Mouse (Mus musculus): ENCODE results near the gene Ppm1k. TPM values are rescaled to one million over a fixed set of nuclear protein-coding genes. Genes with fewer than 3 reads are reported as not detected.
A peak's percentile ranks its signal among the peaks of the same experiment; 100 is the strongest.
"Not testable (repeated sequence)": the region's sequence is repeated elsewhere in the genome, so short reads cannot be mapped to it uniquely, and the experiment has no call there.

Ppm1k gene
- polyA plus RNA-seq, 1 experiment from 2014 or later: 4.6 TPM

DNA sequence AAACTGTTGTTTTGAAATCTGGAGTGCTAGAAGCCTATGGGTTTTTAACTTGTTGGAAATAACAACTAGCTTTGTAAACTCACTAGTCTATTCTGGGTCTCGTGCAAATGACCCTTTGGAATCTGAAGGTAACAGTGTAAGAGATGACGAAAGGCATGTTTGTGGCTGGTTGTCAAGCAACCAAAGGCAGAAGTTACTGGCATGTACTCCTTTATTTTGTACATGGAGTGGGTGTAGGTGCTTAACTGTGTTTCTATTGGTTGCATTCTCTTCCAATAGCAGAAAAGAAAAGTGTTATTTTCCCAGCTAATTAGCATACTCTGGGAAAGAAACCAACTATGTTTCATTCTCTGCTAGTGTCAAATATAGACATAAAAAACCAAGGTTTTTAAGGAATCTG lies 9.6 kb upstream of the Ppm1k start:
- Histone ChIP-seq H3K27ac (replicated peaks) (no peak overlapping the region), H3K4me1 (replicated peaks) (no peaks in the 10 kb centered on the region), H3K36me3 (replicated peaks) (no peaks in the 10 kb centered on the region), H3K9ac (no peak overlapping the region), H3K9me3 (replicated peaks) (no peaks in the 10 kb centered on the region), H3K4me2 (no peak overlapping the region), H3K27me3 (no peaks in the 10 kb centered on the region), H3K4me3 (replicated peaks) (no peak overlapping the region)
- 47% methylated on average over 2 of the region's 2 CpGs for WGBS (ENCODE audit: insufficient replicate concordance)
- peak; percentile 60 for ATAC-seq (ENCODE audit: insufficient read depth)

DNA sequence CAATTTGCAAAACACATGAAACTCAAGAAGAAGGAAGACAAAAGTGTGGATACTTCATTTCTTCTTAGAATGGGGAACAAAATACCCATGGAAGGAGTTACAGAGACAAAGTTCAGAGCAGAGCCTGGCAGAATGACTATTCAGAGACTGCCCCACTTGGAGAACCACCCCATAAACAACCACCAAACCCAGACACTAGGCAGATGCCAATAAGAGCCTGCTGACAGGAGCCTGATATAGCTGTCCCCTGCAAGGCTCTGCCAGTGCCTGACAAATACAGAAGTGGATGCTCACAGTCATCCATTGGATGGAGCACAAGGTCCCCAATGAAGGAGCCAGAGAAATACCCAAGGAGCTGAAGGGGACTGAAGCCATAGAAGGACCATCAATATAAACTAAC lies 8.3 kb upstream of the Ppm1k start:
- ATAC-seq (ENCODE audit: insufficient read depth); H3K9me3 ChIP-seq (replicated peaks); H3K27me3 ChIP-seq; H3K4me2 ChIP-seq; H3K9ac ChIP-seq; H3K4me3 ChIP-seq (replicated peaks); H3K36me3 ChIP-seq (replicated peaks); H3K4me1 ChIP-seq (replicated peaks); H3K27ac ChIP-seq (replicated peaks): not testable (repeated sequence)

DNA sequence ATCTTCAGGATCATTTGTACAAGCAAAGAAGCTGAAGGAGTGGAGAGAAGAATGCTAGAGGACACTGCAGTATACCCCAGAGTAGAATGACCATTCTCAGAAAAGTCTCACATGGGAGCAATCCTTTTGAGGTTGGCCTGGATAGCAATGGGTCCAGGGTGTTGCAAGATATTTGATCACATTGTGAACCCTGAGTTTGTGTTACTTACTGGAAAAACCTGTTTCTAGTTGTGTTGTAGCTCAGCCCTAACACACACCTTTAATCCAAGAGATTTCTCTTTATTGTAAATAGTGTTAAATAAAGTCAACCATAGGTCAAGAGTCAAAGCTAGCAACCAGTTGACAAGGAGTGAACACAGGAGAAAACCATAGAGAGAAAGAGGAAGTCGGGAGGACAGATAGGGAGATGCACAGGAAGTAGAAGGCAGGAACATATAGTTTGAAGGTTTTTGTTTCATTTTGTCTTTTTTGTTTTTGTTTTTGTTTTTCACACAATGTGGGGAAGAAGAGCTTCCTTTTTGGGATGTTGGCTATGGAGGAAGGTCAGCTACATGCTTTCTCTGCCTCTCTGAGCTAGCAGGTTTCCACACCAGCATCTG lies 6.6 kb upstream of the Ppm1k start:
- ATAC-seq (ENCODE audit: insufficient read depth): no peak
- Histone ChIP-seq H3K36me3 (replicated peaks) (no peaks in the 10 kb centered on the region), H3K9me3 (replicated peaks) (no peaks in the 10 kb centered on the region), H3K9ac (no peak overlapping the region), H3K4me1 (replicated peaks) (no peaks in the 10 kb centered on the region), H3K27me3 (no peaks in the 10 kb centered on the region), H3K4me3 (replicated peaks) (no peak overlapping the region), H3K4me2 (no peak overlapping the region), H3K27ac (replicated peaks) (no peak overlapping the region)
- WGBS (ENCODE audit: insufficient replicate concordance): 31% methylated on average over 1 of the region's 1 CpGs

DNA sequence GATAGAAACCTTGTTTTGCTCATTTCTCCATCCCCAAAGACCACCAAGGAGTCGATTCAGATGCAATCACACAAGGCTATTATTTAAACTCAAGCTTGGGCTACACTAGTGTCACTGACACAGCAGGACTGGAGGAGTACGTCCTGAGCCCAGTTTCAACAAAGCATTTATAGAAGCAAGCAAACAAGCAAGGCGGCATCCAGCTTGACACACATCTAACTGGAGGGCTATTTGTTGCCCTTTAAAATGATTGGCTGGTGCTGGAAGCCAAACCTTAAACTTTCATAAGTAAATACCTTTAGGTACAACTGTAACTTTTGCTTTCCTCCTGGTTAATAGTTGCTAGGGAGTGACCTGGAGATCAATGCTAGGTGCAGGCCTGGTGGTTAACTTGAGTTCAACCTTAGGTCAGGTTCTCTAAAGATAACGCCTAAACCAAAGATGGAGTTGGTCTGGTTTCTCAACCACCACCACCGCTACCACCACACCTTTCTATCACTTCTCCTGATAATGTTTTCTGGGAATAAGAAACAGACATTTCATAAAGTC lies 5.8 kb upstream of the Ppm1k start:
- Histone ChIP-seq H3K9ac (no peak overlapping the region), H3K9me3 (replicated peaks) (no peaks in the 10 kb centered on the region), H3K4me3 (replicated peaks) (no peak overlapping the region), H3K4me2 (no peak overlapping the region), H3K36me3 (replicated peaks) (no peaks in the 10 kb centered on the region), H3K27me3 (no peaks in the 10 kb centered on the region), H3K27ac (replicated peaks) (0 out of 2 replicates have a peak overlapping the region, but pooled peaks have one; percentile 7), H3K4me1 (replicated peaks) (peaks cover 4% of the 10 kb centered on the region; the same call in 1 of the 2 replicates)
- WGBS (ENCODE audit: insufficient replicate concordance): 60% methylated on average over 5 of the region's 5 CpGs
- ATAC-seq (ENCODE audit: insufficient read depth): peak; percentile 66

DNA sequence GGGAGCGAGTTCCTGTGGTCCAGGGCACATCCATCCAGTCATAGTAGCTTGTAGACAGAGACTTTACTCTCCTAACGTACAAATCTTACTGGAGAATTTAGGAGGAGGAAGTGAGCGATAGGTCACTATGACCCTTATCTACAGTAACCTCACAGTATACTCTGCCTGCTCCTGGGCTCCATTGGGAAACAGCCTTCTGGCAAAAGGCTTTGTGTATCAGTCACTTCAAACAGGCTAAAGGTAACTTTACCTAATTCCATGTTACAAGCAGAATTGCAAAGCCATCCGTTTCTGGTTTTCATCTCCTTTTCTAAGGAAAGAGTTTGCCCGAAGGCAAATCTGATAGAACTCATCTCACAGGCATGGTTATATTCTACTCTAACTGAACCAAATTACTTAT lies 2.6 kb upstream of the Ppm1k start:
- H3K9me3 ChIP-seq (replicated peaks): no peaks in the 10 kb centered on the region
- H3K9ac ChIP-seq: no peak overlapping the region
- no peak overlapping the region for H3K4me3 ChIP-seq (replicated peaks)
- H3K27ac ChIP-seq (replicated peaks): no peak overlapping the region
- no peaks in the 10 kb centered on the region for H3K27me3 ChIP-seq
- H3K4me1 ChIP-seq (replicated peaks): peaks cover 25% of the 10 kb centered on the region
- H3K36me3 ChIP-seq (replicated peaks): no peaks in the 10 kb centered on the region
- no peak for ATAC-seq (ENCODE audit: insufficient read depth)
- 54% methylated on average over 5 of the region's 5 CpGs for WGBS (ENCODE audit: insufficient replicate concordance)
- H3K4me2 ChIP-seq: no peak overlapping the region

DNA sequence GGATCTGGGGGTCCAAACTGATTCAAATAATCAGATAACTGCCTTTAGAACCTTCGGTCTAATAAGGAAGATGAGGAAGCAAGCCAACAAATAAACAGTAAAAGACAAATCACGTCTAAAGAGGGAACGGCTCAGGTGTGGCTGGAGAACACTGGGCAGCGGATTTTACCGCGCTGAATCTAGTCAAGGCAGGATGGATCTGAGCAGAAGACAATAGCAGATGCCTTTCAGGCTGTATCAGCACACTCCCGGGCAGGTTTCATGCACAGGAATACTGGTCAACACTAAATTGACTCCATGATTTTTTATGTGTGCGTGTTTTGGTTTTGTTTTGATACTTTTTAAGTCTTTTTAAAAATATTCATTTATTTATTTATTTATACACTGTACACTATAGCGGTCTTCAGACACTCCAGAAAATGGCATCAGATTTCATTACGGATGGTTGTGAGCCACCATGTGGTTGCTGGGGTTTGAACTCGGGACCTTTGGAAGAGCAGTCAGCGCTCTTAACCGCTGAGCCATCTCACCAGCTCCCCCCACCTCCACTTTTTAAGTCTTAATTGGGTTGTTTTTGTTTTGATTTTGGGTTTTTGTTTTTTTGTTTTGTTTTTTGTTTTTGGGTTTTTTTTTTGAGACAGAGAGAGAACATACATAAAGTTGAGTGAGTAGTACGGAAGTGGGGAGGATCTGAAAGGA lies 852 bp upstream of the Ppm1k start:
- ATAC-seq (ENCODE audit: insufficient read depth): no peak
- Histone ChIP-seq H3K9me3 (replicated peaks) (no peaks in the 10 kb centered on the region), H3K9ac (no peak overlapping the region), H3K4me1 (replicated peaks) (peaks cover 25% of the 10 kb centered on the region), H3K27me3 (no peaks in the 10 kb centered on the region), H3K36me3 (replicated peaks) (no peaks in the 10 kb centered on the region), H3K4me2 (peak overlapping the region; percentile 80), H3K27ac (replicated peaks) (peak overlapping the region; percentile 58), H3K4me3 (replicated peaks) (peak overlapping the region; percentile 60)
- 19% methylated on average over 14 of the region's 14 CpGs for WGBS (ENCODE audit: insufficient replicate concordance)

DNA sequence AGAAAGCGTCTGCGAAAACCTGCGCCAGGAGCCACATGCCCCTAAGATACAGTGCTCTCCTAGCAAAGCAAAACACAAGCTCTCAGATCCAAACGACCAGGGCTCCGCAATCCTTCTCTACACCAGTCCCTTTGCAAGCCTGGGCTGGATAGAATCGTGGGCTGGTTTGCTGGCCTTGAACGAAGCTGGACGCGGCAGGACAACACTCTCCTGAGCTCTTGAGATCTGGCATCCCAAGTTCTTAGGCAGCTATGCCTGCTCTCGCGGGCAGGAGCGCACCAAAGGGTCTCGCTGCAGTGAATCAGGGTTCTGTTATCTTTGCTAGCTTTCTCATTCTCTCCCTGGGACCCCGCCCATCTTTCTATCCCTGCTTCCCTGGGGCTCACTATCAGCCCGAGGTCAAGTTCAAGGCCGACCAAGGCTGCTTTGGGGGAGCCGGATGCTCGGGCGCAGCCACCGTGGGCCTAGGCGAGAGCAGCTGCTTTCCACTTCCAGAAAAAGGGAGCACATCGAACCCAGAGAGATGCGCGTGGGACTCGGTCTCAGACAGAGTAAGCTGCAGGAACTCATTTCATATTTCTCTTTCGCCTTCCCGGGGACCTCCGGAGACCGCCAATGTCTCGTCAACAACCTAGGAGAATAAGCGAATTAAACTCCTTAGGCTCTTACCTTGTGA lies 519 bp downstream of the Ppm1k start:
- WGBS (ENCODE audit: insufficient replicate concordance): under 1% methylated on average over 31 of the region's 31 CpGs
- H3K27ac ChIP-seq (replicated peaks): peak overlapping the region; percentile 64
- no peaks in the 10 kb centered on the region for H3K27me3 ChIP-seq
- H3K4me3 ChIP-seq (replicated peaks): peak overlapping the region; percentile 60
- peaks cover 25% of the 10 kb centered on the region for H3K4me1 ChIP-seq (replicated peaks)
- H3K4me2 ChIP-seq: peak overlapping the region; percentile 80
- peak overlapping the region; percentile 49 for H3K9ac ChIP-seq
- 0 out of 2 replicates have a peak, but pooled peaks have one; percentile 2 for ATAC-seq (ENCODE audit: insufficient read depth)
- no peaks in the 10 kb centered on the region for H3K36me3 ChIP-seq (replicated peaks)
- no peaks in the 10 kb centered on the region for H3K9me3 ChIP-seq (replicated peaks)

DNA sequence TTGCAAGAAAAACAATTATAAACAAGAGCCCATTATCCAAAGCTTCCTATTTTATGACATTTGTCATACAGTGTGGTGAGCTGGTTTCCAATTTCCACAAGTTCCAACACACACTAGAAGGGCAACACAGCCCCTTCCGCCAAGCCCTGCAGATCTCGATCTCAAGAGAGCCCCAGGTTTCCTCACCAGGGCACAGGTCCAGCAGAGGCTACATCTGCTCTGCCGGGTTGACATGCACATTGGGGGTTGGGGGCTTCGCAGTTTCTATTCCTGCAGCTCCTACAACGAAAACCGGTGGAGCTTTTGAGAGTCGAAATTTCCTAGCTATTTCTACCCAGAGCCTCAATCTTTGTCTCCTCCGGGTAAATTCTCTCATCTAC lies 1.0 kb downstream of the Ppm1k start:
- H3K27me3 ChIP-seq: no peaks in the 10 kb centered on the region
- H3K4me3 ChIP-seq (replicated peaks): peak overlapping the region; percentile 60
- ATAC-seq (ENCODE audit: insufficient read depth): no peak
- peak overlapping the region; percentile 49 for H3K9ac ChIP-seq
- H3K9me3 ChIP-seq (replicated peaks): no peaks in the 10 kb centered on the region
- peaks cover 25% of the 10 kb centered on the region for H3K4me1 ChIP-seq (replicated peaks)
- peak overlapping the region; percentile 80 for H3K4me2 ChIP-seq
- peak overlapping the region; percentile 64 for H3K27ac ChIP-seq (replicated peaks)
- WGBS (ENCODE audit: insufficient replicate concordance): 5% methylated on average over 8 of the region's 8 CpGs
- no peaks in the 10 kb centered on the region for H3K36me3 ChIP-seq (replicated peaks)

DNA sequence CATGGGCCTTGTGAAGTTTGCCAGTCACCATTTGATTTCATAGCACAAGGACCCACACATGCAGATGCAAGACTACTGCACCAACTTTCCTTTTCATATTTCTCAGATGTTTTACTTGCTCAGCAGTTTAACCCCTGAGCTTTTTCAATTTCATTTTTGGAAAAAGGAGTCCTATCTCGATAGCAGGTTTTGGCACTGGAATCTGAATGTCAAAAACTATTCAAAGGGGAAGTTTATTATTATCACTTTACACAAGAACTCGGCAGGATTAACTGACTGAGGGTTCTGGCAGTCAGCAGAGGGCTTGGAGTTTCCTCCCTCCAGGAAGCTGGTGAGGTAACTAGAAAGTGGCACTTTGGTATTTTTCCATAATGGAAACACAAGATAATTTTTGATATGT lies 1.9 kb downstream of the Ppm1k start:
- H3K4me2 ChIP-seq: peak overlapping the region; percentile 80
- peaks cover 25% of the 10 kb centered on the region for H3K4me1 ChIP-seq (replicated peaks)
- H3K9me3 ChIP-seq (replicated peaks): no peaks in the 10 kb centered on the region
- no peak overlapping the region for H3K27ac ChIP-seq (replicated peaks)
- WGBS (ENCODE audit: insufficient replicate concordance): 19% methylated on average over 2 of the region's 2 CpGs
- no peak overlapping the region for H3K9ac ChIP-seq
- no peaks in the 10 kb centered on the region for H3K27me3 ChIP-seq
- no peaks in the 10 kb centered on the region for H3K36me3 ChIP-seq (replicated peaks)
- no peak for ATAC-seq (ENCODE audit: insufficient read depth)
- H3K4me3 ChIP-seq (replicated peaks): peak overlapping the region; percentile 60; the same call in 1 of the 2 replicates

DNA sequence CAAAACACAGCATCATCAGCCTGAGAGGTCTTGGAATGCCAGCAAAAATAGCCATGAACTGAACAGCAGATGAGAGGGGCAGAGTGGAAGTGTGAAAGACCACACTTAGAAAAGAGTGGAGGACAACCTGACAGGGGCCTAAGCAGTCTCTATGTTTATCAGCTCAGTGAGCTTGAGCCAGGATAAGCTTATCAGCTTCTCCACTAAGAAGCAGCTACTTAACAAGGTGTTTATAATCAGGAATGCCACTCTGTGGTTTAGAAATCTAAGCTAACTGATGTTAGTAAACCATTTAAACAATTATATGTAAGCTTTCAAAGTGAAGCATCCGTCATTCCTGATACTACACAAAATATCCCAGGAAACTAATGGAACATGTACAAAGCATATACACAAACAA lies 3.2 kb downstream of the Ppm1k start:
- Histone ChIP-seq H3K36me3 (replicated peaks) (no peaks in the 10 kb centered on the region), H3K4me2 (no peak overlapping the region), H3K9me3 (replicated peaks) (no peaks in the 10 kb centered on the region), H3K4me1 (replicated peaks) (peaks cover 25% of the 10 kb centered on the region), H3K9ac (no peak overlapping the region), H3K27ac (replicated peaks) (no peak overlapping the region), H3K4me3 (replicated peaks) (no peak overlapping the region), H3K27me3 (no peaks in the 10 kb centered on the region)
- no peak for ATAC-seq (ENCODE audit: insufficient read depth)
- 43% methylated on average over 1 of the region's 1 CpGs for WGBS (ENCODE audit: insufficient replicate concordance)

DNA sequence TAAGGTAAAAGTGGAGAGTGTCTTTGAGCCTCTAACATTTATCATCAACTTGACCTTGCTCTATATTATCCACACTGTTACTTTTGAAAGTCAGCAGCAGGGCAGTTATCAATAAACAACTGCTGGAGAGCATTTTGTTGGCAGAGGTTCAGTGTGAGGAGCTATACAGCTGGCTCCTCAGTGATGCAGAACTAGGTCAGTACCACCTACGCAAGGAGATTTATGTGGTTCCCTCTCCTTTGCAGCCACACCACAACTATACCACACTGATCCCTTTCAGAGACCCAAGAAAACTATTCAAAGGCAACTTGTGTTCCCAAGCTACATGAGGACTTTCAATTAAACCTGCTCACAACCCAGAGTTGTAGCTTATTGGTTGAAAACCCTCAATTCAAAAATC lies 3.8 kb downstream of the Ppm1k start:
- ATAC-seq (ENCODE audit: insufficient read depth): no peak
- H3K9me3 ChIP-seq (replicated peaks): no peaks in the 10 kb centered on the region
- no peak overlapping the region for H3K4me2 ChIP-seq
- no peaks in the 10 kb centered on the region for H3K36me3 ChIP-seq (replicated peaks)
- H3K4me3 ChIP-seq (replicated peaks): no peak overlapping the region
- peaks cover 25% of the 10 kb centered on the region for H3K4me1 ChIP-seq (replicated peaks)
- no peak overlapping the region for H3K9ac ChIP-seq
- H3K27ac ChIP-seq (replicated peaks): no peak overlapping the region
- H3K27me3 ChIP-seq: no peaks in the 10 kb centered on the region
- 59% methylated on average over 1 of the region's 1 CpGs for WGBS (ENCODE audit: insufficient replicate concordance)
